Mouse (Mus musculus): ENCODE results near the gene Podn.

The Podn gene

GRCm38 (mm10) chr4:108005328-108005727, 90.9 kb downstream of the Podn start:
- in situ Hi-C loops (cut with MboI, MseI), result no loop called here

- in situ Hi-C loops (cut with MboI, MseI), result loop anchor here (5.0 kb wide), 1 partner anchor 98 kb away; the partner anchor contains the start of gene Podn
These were observed 96.9 kb downstream of the Podn start for GRCm38 (mm10) chr4:107999380-107999779.

- in situ Hi-C loops (cut with MboI, MseI), result loop anchor here (5.0 kb wide), 1 partner anchor 99 kb away; the partner anchor contains the start of gene Podn
These were observed 97.5 kb downstream of the Podn start for GRCm38 (mm10) chr4:107998641-107999332.

- in situ Hi-C loops (cut with MboI, MseI), result loop anchor here (5.0 kb wide), 1 partner anchor 101 kb away; the partner anchor contains the start of gene Podn
These were observed 99.7 kb downstream of the Podn start for GRCm38 (mm10) chr4:107996418-107996986.

- in situ Hi-C loops (cut with MboI, MseI), result loop anchor here (5.0 kb wide), 1 partner anchor 102 kb away; the partner anchor contains the start of gene Podn
These were observed 100.5 kb downstream of the Podn start for GRCm38 (mm10) chr4:107995727-107996126.

- in situ Hi-C loops (cut with MboI, MseI), result loop anchor here (5.0 kb wide), 1 partner anchor 102 kb away; the partner anchor contains the start of gene Podn
These were observed 101.2 kb downstream of the Podn start for GRCm38 (mm10) chr4:107995011-107995410.

- in situ Hi-C loops (cut with MboI, MseI), result no loop called here
These were observed 104.4 kb downstream of the Podn start for GRCm38 (mm10) chr4:107991879-107992278.

- in situ Hi-C loops (cut with MboI, MseI), result no loop called here
These were observed 105.4 kb downstream of the Podn start for GRCm38 (mm10) chr4:107990818-107991217.

- in situ Hi-C loops (cut with MboI, MseI), result no loop called here
These were observed 107.3 kb downstream of the Podn start for GRCm38 (mm10) chr4:107988931-107989330.

GRCm38 (mm10) chr4:107986386-107987168, 109.7 kb downstream of the Podn start:
- in situ Hi-C loops (cut with MboI, MseI), result no loop called here

- in situ Hi-C loops (cut with MboI, MseI), result no loop called here
These were observed 110.4 kb downstream of the Podn start for GRCm38 (mm10) chr4:107985812-107986211.

- in situ Hi-C loops (cut with MboI, MseI), result no loop called here
These were observed 111.8 kb downstream of the Podn start for GRCm38 (mm10) chr4:107984282-107984981.

GRCm38 (mm10) chr4:107983717-107984116, 112.5 kb downstream of the Podn start:
- in situ Hi-C loops (cut with MboI, MseI), result no loop called here

- in situ Hi-C loops (cut with MboI, MseI), result no loop called here
These were observed 116.1 kb downstream of the Podn start for GRCm38 (mm10) chr4:107980002-107980600.

GRCm38 (mm10) chr4:107979530-107979929, 116.7 kb downstream of the Podn start:
- in situ Hi-C loops (cut with MboI, MseI), result no loop called here

GRCm38 (mm10) chr4:107977593-107977992, 118.7 kb downstream of the Podn start:
- in situ Hi-C loops (cut with MboI, MseI), result no loop called here

- in situ Hi-C loops (cut with MboI, MseI), result no loop called here
These were observed 121.2 kb downstream of the Podn start for GRCm38 (mm10) chr4:107975004-107975403.

GRCm38 (mm10) chr4:107974527-107974926, 121.7 kb downstream of the Podn start:
- in situ Hi-C loops (cut with MboI, MseI), result no loop called here

GRCm38 (mm10) chr4:107971162-107971561, 125.1 kb downstream of the Podn start:
- in situ Hi-C loops (cut with MboI, MseI), result no loop called here

- in situ Hi-C loops (cut with MboI, MseI), result no loop called here
These were observed 126.5 kb downstream of the Podn start for GRCm38 (mm10) chr4:107969781-107970180.

Data from T-helper 1 cell (primary cell).